Mouse (Mus musculus): ENCODE measurements at regions not wholly inside any gene's neighbourhood (a gene's known extent, or its start where the extent isn't known, plus 50 kb on each side); places are given as distances from the start of the nearest gene placed in this dataset.

DNA sequence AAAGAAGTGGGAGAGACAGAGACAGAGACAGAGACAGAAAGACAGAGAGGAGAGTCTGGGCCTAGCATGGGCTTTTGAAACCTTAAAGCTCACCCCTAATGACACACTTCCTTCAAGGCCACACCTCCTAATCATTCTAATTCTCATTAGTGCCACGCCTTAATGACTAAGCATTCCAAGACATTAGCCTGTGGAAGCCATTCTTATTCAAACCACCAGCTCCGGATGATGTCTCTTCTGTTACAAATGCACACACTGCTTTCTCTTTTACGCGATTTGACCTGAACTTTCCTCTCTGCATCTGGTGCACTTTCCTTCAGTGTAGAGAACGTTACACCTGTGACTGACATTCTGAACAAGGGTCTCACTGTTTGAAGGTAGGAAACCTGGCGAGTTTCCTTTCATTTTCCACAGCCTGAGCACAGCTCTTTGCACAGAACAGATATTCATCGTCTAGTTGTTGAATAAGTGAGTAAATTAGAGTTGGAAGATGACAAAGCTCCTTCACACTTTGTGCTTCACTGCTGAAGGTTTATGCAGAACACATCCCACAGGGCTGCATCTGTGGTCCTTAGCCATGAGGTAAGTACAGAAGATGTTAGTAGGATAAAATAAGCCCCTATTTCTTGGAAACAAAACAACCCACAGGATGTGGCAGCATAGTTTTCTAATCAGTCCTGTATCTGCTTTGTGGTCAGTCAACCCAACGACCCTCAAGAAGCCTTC, 116.8 kb downstream of the Faxc start:
- DNase-seq (ENCODE audit: low read depth, low spot score): no peak

DNA sequence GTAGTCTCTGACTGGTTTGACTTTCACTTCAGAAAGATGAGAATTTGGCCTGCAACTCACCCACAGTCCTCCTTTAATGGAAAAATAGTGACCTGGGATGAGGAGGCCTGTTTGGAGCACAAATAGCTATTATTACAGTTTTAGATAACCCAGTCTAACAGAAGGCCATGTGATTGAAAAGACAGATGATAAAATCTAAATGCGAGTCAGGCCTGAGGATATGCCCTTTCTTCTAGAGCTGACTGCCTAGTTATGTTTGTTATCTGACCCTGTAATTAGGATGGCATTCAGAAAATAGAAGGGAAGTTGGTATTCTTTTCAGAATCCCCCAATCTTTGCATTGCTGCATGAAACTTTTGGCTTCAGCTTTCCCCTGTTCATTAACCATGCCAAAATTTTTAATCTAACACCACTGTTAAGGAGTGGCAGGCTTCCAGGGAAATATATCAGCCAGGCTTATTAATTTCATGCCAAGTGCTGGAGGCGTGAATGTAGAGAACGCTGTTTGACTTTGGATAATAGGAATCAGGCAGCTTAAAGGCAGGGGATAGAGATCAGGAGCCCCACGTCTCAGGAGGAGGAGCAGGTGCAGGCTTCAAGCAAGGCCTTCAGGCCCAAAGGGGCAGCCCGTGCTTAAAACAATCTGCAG, 135.8 kb downstream of the Faxc start:
- DNase-seq (ENCODE audit: low read depth, low spot score): no peak

DNA sequence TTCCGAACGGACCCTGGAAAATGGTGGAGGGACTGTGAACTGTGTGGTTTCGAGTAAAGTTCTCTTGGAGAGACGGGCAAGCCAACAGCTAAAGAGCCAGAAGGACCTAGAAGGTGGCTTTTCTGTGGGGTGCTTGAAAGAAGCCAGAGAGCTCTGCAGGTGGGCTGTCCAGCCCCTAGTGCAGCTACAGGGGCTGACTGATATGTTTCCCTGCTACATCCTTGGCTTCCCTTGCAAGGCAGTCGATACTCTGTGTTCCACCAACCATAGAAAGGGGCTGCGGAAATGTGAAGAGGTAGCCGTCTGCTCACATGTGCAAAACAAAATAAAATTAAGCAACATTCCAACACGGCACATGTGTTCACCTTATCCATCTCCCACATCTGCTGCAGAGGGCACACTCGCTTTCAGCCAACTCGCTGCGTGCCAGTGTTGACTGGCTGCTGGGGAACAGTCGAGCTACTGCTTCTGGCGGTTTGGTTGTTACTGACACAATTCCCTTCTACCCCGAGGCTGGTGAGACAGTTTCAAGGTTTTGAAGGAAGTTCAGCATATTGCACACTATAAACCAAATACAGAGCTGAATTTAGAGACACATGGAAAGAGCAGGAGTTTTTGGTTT, 136.7 kb downstream of the Faxc start:
- DNase-seq (ENCODE audit: low read depth, low spot score): no peak

GRCm38 (mm10) chr4:22088209-22088787, 157.2 kb downstream of the Faxc start:
- DNase-seq (ENCODE audit: low read depth, low spot score): no peak

GRCm38 (mm10) chr4:22089637-22090041, 158.5 kb downstream of the Faxc start:
- no peak for DNase-seq (ENCODE audit: low read depth, low spot score)

GRCm38 (mm10) chr4:22090536-22090935, 159.4 kb downstream of the Faxc start:
- DNase-seq (ENCODE audit: low read depth, low spot score): no peak

- DNase-seq (ENCODE audit: low read depth, low spot score): no peak
Observed at GRCm38 (mm10) chr4:22092551-22092950, 161.4 kb downstream of the Faxc start.

DNA sequence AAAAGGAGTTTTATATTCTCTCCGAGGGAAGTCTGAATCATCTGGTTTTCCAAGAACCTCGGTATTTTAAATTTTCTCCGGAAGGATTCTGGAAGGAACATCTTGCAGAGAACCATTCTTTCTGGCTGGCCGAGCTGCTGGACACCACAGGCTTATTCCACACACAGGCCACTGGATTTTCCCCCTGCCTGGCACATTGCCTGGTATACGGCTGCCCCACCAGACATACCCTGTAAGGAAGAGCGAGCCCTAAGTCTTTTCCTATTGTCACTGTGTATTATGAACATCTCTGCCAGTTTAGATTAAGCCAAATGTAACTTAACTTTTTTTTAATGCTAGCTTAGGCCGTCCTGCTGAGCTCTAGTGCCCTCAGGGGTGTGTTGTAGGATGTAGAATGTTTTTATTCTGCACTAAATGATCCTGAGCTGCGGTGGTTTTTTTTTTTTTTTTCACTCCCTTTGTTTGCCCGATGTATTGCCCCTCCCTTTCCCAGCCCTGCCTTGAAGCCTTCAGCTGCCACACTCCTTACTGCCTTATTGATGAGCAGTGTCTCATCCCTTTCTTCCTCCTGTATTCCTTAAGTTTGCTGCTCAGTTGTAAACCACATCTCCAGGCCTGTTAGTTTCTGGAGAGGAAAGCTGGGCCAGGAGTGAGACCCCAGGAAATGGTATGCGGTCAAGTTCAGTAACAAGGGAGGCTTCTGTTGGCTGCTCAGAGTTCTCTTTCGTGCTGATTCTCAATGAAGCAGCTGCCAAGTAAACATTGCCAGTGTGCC, 164.3 kb downstream of the Faxc start:
- no peak for DNase-seq (ENCODE audit: low read depth, low spot score)

DNA sequence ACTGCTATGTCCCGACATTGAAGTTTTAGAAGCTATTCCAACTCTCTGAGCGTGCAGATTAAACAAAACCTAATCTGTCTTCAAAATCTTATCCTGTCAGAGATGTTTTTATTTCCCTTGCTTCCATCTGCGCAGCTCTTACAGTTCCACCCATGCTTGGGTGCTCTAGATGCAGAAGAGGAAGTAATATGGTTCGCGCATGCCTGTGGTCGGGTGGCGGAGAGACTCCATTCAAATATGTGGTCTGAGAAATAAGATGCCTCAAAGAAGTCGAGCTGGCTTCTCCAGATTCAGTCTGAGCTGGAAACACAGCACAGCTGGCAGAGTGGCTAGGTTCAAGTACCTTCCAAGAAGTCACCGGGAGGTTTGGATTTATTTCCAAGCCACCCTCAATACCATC, 167.5 kb downstream of the Faxc start:
- DNase-seq (ENCODE audit: low read depth, low spot score): no peak

- no peak for DNase-seq (ENCODE audit: low read depth, low spot score)
Observed at GRCm38 (mm10) chr4:22102478-22102877, 171.3 kb downstream of the Faxc start.

DNA sequence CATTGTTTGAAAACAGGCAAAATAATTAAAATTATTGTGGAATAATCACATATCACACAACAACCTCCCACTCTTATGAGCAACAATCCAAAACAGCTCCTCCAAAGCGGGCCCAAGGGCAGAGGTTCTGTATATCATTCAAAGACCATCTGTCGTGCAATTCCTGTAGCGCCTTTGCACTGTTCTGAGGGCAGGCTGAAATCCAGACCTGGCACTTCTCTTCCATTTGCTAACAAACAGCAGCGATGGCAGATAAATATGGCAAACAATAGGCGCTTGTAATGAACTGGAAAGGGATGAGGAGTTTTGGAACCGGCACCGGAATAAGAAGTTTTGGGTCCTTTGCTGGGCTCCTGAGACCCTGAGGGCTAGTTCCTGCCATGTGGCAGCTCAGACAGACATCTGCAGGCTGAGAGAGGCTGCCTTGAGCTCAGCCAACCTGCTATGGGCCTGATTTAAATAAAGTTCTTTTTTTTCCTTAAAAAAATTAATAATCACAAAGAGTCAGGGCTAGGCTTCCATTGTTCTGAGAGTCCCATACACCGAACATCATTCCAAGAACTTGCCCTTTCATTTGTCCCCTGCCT, 172.0 kb downstream of the Faxc start:
- DNase-seq (ENCODE audit: low read depth, low spot score): no peak

DNA sequence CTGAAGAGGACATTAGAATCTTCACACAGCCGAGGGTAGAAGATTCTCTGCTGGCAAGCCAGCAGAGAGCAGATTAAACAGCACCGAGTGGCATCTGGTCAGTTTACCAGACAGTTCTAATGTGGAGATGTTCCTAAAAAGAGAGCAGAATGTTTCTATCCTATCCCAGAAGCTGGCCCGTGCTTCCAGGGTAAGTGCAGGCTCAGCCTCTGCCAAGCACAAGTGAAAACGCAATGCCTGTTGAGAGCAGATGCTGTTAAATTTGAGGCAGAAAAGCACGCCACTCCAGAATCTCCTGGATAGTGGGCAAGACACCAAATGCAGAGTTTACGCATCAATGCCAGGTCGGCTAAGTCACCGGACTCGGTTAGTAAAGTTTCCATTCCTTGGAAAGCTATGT, 175.8 kb downstream of the Faxc start:
- DNase-seq (ENCODE audit: low read depth, low spot score): no peak

GRCm38 (mm10) chr4:22109410-22109809, 178.3 kb downstream of the Faxc start:
- peak; percentile 44 for DNase-seq (ENCODE audit: low read depth, low spot score)

DNA sequence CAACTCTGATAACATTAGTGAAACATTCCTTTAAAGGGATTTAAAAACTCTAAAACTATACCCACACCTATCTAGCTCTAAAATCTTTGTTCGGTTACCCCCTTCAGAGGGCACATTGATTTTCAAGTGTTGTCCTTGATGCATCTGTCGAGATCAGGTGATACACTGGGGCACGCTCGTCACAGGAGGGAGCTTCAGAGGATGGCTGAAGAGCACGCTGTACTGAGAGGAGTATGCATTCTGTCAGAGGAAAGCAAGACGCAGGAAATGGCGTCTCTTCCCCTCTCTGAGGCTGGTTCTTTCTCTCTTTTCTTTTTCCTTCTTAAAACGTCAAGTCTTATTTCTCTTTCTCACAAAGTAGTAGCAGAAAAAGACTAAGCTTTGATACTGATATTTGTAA, 179.3 kb downstream of the Faxc start:
- DNase-seq (ENCODE audit: low read depth, low spot score): no peak

DNA sequence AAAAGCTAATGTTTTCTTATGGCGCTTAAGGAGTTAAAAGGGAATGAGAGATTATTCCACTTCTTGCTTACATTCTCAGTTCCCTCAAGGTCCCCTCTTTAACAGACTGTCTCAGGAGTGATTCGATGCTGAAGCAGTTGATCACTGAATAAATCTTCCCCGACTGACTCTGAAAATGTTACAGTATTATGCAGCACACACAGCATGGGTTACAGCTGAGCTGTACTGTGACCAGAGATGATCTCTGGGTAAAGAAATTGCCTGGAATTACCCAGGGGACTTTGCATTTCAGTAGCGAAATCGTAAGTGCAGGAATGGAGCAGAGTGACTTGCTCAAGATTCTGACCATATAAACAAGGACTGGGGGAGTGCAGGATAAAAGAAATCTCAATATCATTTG, 181.1 kb downstream of the Faxc start:
- DNase-seq (ENCODE audit: low read depth, low spot score): no peak

DNA sequence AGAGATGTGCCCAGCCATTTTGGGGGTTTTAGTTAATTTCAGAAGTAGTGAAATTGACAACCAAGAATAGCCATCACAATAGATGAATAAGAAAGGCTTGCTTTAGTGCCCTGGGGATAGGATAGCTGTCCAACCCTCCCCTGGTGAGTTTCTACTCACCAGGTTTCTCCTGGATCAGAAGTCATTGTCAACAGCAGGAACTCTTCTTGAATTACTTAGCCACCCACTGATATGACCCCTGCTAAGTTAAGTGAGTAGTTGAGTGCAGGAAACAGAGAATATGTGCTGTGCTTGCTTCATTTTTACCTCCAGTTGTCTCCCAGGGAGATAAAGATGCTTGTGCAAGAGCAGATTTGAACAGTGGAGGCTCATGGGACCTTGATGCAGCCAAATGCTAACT, 183.3 kb downstream of the Faxc start:
- no peak for DNase-seq (ENCODE audit: low read depth, low spot score)

DNA sequence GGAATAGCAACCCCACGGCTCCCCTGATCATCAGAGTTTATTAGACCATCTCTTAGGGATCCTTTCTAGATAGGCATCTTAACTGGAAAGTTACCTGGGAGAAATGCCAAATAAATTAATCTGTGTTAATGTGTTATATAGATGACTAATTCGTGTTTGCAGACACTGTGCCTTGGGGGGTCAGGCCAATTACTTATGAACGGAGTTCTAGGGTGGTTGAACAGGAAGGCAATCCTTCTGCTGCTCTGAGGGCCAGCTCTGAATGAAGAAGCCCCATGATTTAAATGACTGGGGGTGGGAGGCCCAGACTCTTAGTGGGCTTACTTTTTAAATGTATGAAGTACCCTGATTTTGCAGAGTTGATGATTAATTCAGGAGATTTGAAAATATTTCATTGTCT, 188.7 kb downstream of the Faxc start:
- DNase-seq (ENCODE audit: low read depth, low spot score): no peak

DNA sequence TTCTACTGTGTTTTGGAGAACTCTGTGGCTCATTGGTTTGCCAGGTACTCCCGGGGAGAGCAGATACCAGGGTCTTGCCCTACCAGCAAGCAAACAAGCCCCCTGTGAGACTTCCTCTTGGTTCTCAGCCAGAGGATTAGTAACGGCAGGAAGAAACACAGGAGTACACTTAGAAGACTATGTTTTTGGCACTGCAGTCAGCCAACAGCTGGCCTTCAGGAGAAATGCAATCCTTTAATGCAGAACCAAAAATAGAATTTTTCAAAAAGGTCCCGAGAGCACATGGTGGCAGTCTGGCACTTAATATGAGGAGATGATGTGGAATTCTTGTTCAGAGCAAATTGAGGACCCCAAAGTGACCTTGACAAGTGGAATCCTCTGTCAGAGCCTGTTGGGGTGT, 189.8 kb downstream of the Faxc start:
- DNase-seq (ENCODE audit: low read depth, low spot score): no peak

GRCm38 (mm10) chr4:22121397-22121796, 190.3 kb downstream of the Faxc start:
- no peak for DNase-seq (ENCODE audit: low read depth, low spot score)

DNA sequence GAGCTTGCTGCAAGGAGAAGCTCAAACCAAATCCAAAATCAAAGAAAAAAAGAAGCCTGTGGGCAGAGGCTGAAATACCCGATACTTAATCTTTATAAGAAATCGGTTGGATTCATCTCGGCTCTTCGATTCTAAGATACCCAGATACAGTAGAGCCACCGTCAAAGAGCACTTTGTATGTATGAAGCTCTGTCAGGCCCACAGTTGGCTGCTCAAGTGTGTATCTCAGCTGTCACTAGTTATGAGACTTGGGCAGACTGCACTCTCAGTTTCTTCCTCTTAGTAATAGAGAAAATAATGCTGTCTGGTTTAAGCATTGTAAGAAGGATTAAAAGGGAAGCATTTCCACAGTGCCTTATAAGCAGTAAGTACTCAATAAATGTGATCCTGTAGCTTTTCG, 193.7 kb downstream of the Faxc start:
- DNase-seq (ENCODE audit: low read depth, low spot score): no peak

DNA sequence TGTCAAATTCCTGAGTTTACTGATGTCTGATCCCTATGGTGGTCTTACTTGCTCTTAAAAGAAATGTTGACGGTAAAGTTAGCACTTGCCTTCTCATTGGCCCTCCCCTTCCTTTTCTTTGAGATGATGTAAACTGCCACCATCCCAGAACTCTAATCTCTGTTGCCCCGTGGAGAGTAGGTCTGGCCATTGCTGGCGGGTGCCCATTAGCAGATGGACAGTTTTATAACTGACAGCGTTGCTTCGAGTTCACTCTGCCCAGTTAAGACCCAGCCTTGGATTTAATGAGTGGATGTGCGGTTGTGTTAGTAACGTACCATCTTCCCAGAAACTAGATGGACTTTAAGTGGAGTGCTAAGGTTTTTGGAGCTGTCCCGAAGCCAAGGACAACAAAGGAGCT, 199.4 kb downstream of the Faxc start:
- no peak for DNase-seq (ENCODE audit: low read depth, low spot score)

Data from 3T3-L1 (cell line).